ENCODE assay signal across 31 mouse cellular contexts in genomic region chr9:84204056-84204455, GRCm38 (mm10).
"Had no signal": no experiment of that assay in that cellular context is flagged by ENCODE, and none has a peak within 500 bp of the region (broad histone marks: within the 10 kb centered on the region; RNA-seq: fewer than 3 reads in every experiment).

No protein-coding gene starts in this region.

- H3K27me3 ChIP-seq: limb, embryonic 12.5 days; limb, embryonic 13.5 days; limb, embryonic 15.5 days; liver, embryonic 12.5 days; liver, embryonic 13.5 days; liver, embryonic 15.5 days; lung, embryonic 15.5 days; megakaryocyte, embryonic 14.5 days; midbrain, embryonic 12.5 days; midbrain, embryonic 13.5 days; midbrain, embryonic 15.5 days; neural tube, embryonic 12.5 days had no signal

- H3K4me3 ChIP-seq: limb, embryonic 10.5 days; limb, embryonic 12.5 days; limb, embryonic 13.5 days; limb, embryonic 15.5 days; liver, embryonic 12.5 days; liver, embryonic 13.5 days; liver, embryonic 15.5 days; lung, embryonic 15.5 days; megakaryocyte, embryonic 14.5 days; midbrain, embryonic 10.5 days; midbrain, embryonic 12.5 days; midbrain, embryonic 13.5 days; midbrain, embryonic 15.5 days; myocyte; neural tube, embryonic 12.5 days had no signal

- H3K27ac ChIP-seq: limb, embryonic 10.5 days; limb, embryonic 12.5 days; limb, embryonic 13.5 days; limb, embryonic 15.5 days; liver, embryonic 12.5 days; liver, embryonic 13.5 days; liver, embryonic 14.5 days; liver, embryonic 15.5 days; lung, embryonic 15.5 days; macrophage; midbrain, embryonic 10.5 days; midbrain, embryonic 12.5 days; midbrain, embryonic 13.5 days; midbrain, embryonic 15.5 days; neural tube, embryonic 12.5 days had no signal

- ATAC-seq: liver, embryonic 12.5 days; liver, postnatal 0 days; lung, postnatal 0 days; midbrain, embryonic 13.5 days; midbrain, embryonic 15.5 days; midbrain, embryonic 16.5 days had no signal

- H3K9me3 ChIP-seq: limb, embryonic 10.5 days; limb, embryonic 12.5 days; limb, embryonic 13.5 days; limb, embryonic 15.5 days; liver, embryonic 12.5 days; liver, embryonic 13.5 days; liver, embryonic 15.5 days; lung, embryonic 15.5 days; megakaryocyte, embryonic 14.5 days; midbrain, embryonic 10.5 days; midbrain, embryonic 12.5 days; midbrain, embryonic 13.5 days; midbrain, embryonic 15.5 days; neural tube, embryonic 12.5 days had no signal

- H3K4me2 ChIP-seq: limb, embryonic 12.5 days; limb, embryonic 13.5 days; limb, embryonic 15.5 days; liver, embryonic 11.5 days; liver, embryonic 12.5 days; liver, embryonic 13.5 days; liver, embryonic 15.5 days; lung, embryonic 14.5 days; lung, embryonic 15.5 days; midbrain, embryonic 11.5 days; midbrain, embryonic 12.5 days; midbrain, embryonic 13.5 days; midbrain, embryonic 15.5 days; neural tube, embryonic 12.5 days had no signal

- H3K4me1 ChIP-seq: limb, embryonic 10.5 days; limb, embryonic 12.5 days; limb, embryonic 13.5 days; limb, embryonic 15.5 days; liver, embryonic 12.5 days; liver, embryonic 13.5 days; liver, embryonic 15.5 days; lung, embryonic 15.5 days; megakaryocyte, embryonic 14.5 days; midbrain, embryonic 10.5 days; midbrain, embryonic 12.5 days; midbrain, embryonic 13.5 days; midbrain, embryonic 15.5 days; neural tube, embryonic 12.5 days had no signal

- DNase-seq: left cerebral cortex, postnatal 4 days; liver; liver, embryonic 13.5 days; liver, postnatal 0 days; lung, adult 18-20 months; lung, adult 2 months; lung, embryonic 14.5 days; lung, postnatal 10 days; lung, postnatal 14 days; lung, postnatal 36 days; lung, postnatal 4 days had no signal

- H3K9ac ChIP-seq: limb, embryonic 12.5 days; limb, embryonic 13.5 days; limb, embryonic 15.5 days; liver, embryonic 12.5 days; liver, embryonic 13.5 days; liver, embryonic 14.5 days; liver, embryonic 15.5 days; liver, postnatal 0 days; lung, embryonic 14.5 days; lung, embryonic 15.5 days; midbrain, embryonic 12.5 days; midbrain, embryonic 13.5 days; midbrain, embryonic 15.5 days; neural tube, embryonic 12.5 days had no signal

- H3K36me3 ChIP-seq: limb, embryonic 10.5 days; limb, embryonic 12.5 days; limb, embryonic 13.5 days; limb, embryonic 15.5 days; liver, embryonic 12.5 days; liver, embryonic 13.5 days; liver, embryonic 15.5 days; lung, embryonic 15.5 days; midbrain, embryonic 10.5 days; midbrain, embryonic 12.5 days; midbrain, embryonic 13.5 days; midbrain, embryonic 15.5 days; neural tube, embryonic 12.5 days had no signal
